Mouse (Mus musculus) myocyte (in vitro differentiated cells): ENCODE data around the gene Zfhx3. TPM values are rescaled to one million over a fixed set of nuclear protein-coding genes. Genes with fewer than 3 reads are reported as not detected.

ENCODE experiments used
- H3K27me3 ChIP-seq: one replicate; pipeline ENCODE4 v1.6.1; 2011; ENCODE audit not compliant: control insufficient read depth, insufficient read depth, insufficient read length
- H3K36me3 ChIP-seq: one replicate; pipeline ENCODE4 v1.6.1; 2011; ENCODE audit not compliant: control insufficient read depth, insufficient read depth
- H3K4me2 ChIP-seq: one replicate; pipeline ENCODE4 v1.6.1; 2011; ENCODE audit warnings: low read depth, control low read depth
- H3K4me3 ChIP-seq: one replicate; pipeline ENCODE4 v1.5.1; 2011; ENCODE audit warnings: mild to moderate bottlenecking, control low read depth, moderate library complexity
- H3K79me2 ChIP-seq: one replicate; pipeline ENCODE4 v1.6.1; 2011; ENCODE audit not compliant: control insufficient read depth, insufficient read depth
- H3ac ChIP-seq: one replicate; pipeline ENCODE4 v1.6.1; 2011; ENCODE audit not compliant: control insufficient read depth, insufficient read length
- CEBPB ChIP-seq: IDR thresholded peaks from 2 replicates; pipeline ENCODE4 v1.6.1; 2011; ENCODE audit warnings: mild to moderate bottlenecking, moderate library complexity; ENCODE audit not compliant: poor library complexity, insufficient read depth, severe bottlenecking
- E2F4 ChIP-seq: IDR thresholded peaks from one replicate; pipeline ENCODE4 v1.6.1; 2011; ENCODE audit warnings: mild to moderate bottlenecking, control low read depth, moderate library complexity; ENCODE audit not compliant: insufficient read depth
- MAX ChIP-seq: IDR thresholded peaks from one replicate; pipeline ENCODE4 v1.6.1; 2011; ENCODE audit warnings: low read depth, mild to moderate bottlenecking, control low read depth
- MYOD1 ChIP-seq, 3 experiments: IDR thresholded peaks; one replicate each; pipeline ENCODE4 v1.6.1; 2011; ENCODE audit warnings: control low read depth in 2 of 3, low read depth in 2 of 3, mild to moderate bottlenecking in 2 of 3, moderate library complexity in 1 of 3; ENCODE audit not compliant: insufficient read length in 2 of 3, control insufficient read depth in 1 of 3
- MYOG ChIP-seq, 3 experiments: IDR thresholded peaks; one replicate each; pipeline ENCODE4 v1.6.1; 2011; ENCODE audit warnings: control low read depth in 2 of 3, low read depth in 2 of 3, mild to moderate bottlenecking in 2 of 3; ENCODE audit not compliant: insufficient read length in 2 of 3, control insufficient read depth in 1 of 3, insufficient read depth in 1 of 3
- POLR2A ChIP-seq: IDR thresholded peaks from one replicate; pipeline ENCODE4 v1.6.1; 2011; ENCODE audit warnings: low read depth, mild to moderate bottlenecking, control low read depth, moderate library complexity; ENCODE audit not compliant: insufficient read length
- POLR2AphosphoS2 ChIP-seq: IDR thresholded peaks from one replicate; pipeline ENCODE4 v1.6.1; 2011; ENCODE audit warnings: low read depth, control low read depth; ENCODE audit not compliant: insufficient read length
- REST ChIP-seq: IDR thresholded peaks from one replicate; pipeline ENCODE4 v1.6.1; 2011; ENCODE audit warnings: mild to moderate bottlenecking, control low read depth, moderate library complexity; ENCODE audit not compliant: insufficient read depth, insufficient read length
- SRF ChIP-seq: IDR thresholded peaks from one replicate; pipeline ENCODE4 v1.6.1; 2011; ENCODE audit warnings: low read depth; ENCODE audit not compliant: control insufficient read depth, insufficient read length
- TCF12 ChIP-seq: IDR thresholded peaks from one replicate; pipeline ENCODE4 v1.6.1; 2011; ENCODE audit warnings: mild to moderate bottlenecking, control low read depth; ENCODE audit not compliant: poor library complexity, insufficient read depth, severe bottlenecking
- TCF3 ChIP-seq: IDR thresholded peaks from one replicate; pipeline ENCODE4 v1.6.1; 2011; ENCODE audit warnings: low read depth, control low read depth; ENCODE audit not compliant: insufficient read length
- USF1 ChIP-seq: IDR thresholded peaks from one replicate; pipeline ENCODE4 v1.6.1; 2011; ENCODE audit warnings: low read depth, mild to moderate bottlenecking, control low read depth, moderate library complexity
- polyA plus RNA-seq: library from polyadenylated mRNA; unstranded; fragments of >200 nt; fragmentation: generic; extraction: Trizol; gene quantifications from one replicate; pipeline ENCODE4 v1.2.1, GENCODE M21; 2012; ENCODE audit warnings: missing spikeins

The Zfhx3 gene
- polyA plus RNA-seq, 1 experiment = 3.0 TPM

- H3K36me3 ChIP-seq = no peaks in the 10 kb centered on the region
- H3K79me2 ChIP-seq = no peaks in the 10 kb centered on the region
- H3K4me3 ChIP-seq = no peak overlapping the region
- H3K4me2 ChIP-seq = no peak overlapping the region
- no peak overlapping the region for H3ac ChIP-seq
- TF ChIP-seq POLR2AphosphoS2 = no peak
- no peak for TF ChIP-seq E2F4
- TF ChIP-seq USF1 = no peak
- no peak for TF ChIP-seq MYOD1 (IDR thresholded peaks at IDR 0.05; ENCODE audit: control insufficient read depth in 1 of 3, insufficient read length in 2 of 3, low read depth in 2 of 3)
- TF ChIP-seq REST = no peak
- TF ChIP-seq TCF12 = no peak
- no peak for TF ChIP-seq TCF3
- TF ChIP-seq SRF = no peak
- no peak for TF ChIP-seq MAX
- no peak for TF ChIP-seq POLR2A
- TF ChIP-seq MYOG (IDR thresholded peaks at IDR 0.05; ENCODE audit: control insufficient read depth in 1 of 3, insufficient read depth in 1 of 3, insufficient read length in 2 of 3, low read depth in 2 of 3) = no peak
- TF ChIP-seq CEBPB = no peak
- H3K27me3 ChIP-seq = no peaks in the 10 kb centered on the region
Observed at GRCm38 (mm10) chr8:108999297-109000249, 1057.1 kb downstream of the Zfhx3 start.

GRCm38 (mm10) chr8:109001031-109001430 is 1058.6 kb downstream of the Zfhx3 start:
- TF ChIP-seq REST = no peak
- no peak for TF ChIP-seq MYOD1 (IDR thresholded peaks at IDR 0.05; ENCODE audit: control insufficient read depth in 1 of 3, insufficient read length in 2 of 3, low read depth in 2 of 3)
- TF ChIP-seq TCF12 = no peak
- TF ChIP-seq CEBPB = no peak
- TF ChIP-seq SRF = no peak
- no peak for TF ChIP-seq TCF3
- no peak for TF ChIP-seq MAX
- no peak for TF ChIP-seq MYOG (IDR thresholded peaks at IDR 0.05; ENCODE audit: control insufficient read depth in 1 of 3, insufficient read depth in 1 of 3, insufficient read length in 2 of 3, low read depth in 2 of 3)

GRCm38 (mm10) chr8:109001923-109002322 is 1059.5 kb downstream of the Zfhx3 start:
- Histone ChIP-seq H3K36me3 (no peaks in the 10 kb centered on the region), H3K79me2 (no peaks in the 10 kb centered on the region), H3K4me3 (no peak overlapping the region), H3ac (no peak overlapping the region), H3K4me2 (no peak overlapping the region), H3K27me3 (no peaks in the 10 kb centered on the region)
- no peak for TF ChIP-seq POLR2AphosphoS2
- TF ChIP-seq REST = no peak
- no peak for TF ChIP-seq USF1
- no peak for TF ChIP-seq MYOD1 (IDR thresholded peaks at IDR 0.05; ENCODE audit: control insufficient read depth in 1 of 3, insufficient read length in 2 of 3, low read depth in 2 of 3)
- no peak for TF ChIP-seq MAX
- TF ChIP-seq TCF12 = no peak
- TF ChIP-seq E2F4 = no peak
- TF ChIP-seq CEBPB = no peak
- no peak for TF ChIP-seq POLR2A
- TF ChIP-seq MYOG (IDR thresholded peaks at IDR 0.05; ENCODE audit: control insufficient read depth in 1 of 3, insufficient read depth in 1 of 3, insufficient read length in 2 of 3, low read depth in 2 of 3) = no peak

More at GRCm38 (mm10) chr8:109001031-109001430, 1058.6 kb downstream of the Zfhx3 start:
- Histone ChIP-seq H3K36me3 (no peaks in the 10 kb centered on the region), H3K27me3 (no peaks in the 10 kb centered on the region), H3K79me2 (no peaks in the 10 kb centered on the region), H3K4me2 (no peak overlapping the region), H3ac (no peak overlapping the region), H3K4me3 (no peak overlapping the region)

- Histone ChIP-seq H3K4me2 (no peak overlapping the region), H3K4me3 (no peak overlapping the region), H3K79me2 (no peaks in the 10 kb centered on the region), H3K36me3 (no peaks in the 10 kb centered on the region), H3K27me3 (no peaks in the 10 kb centered on the region), H3ac (no peak overlapping the region)
- TF ChIP-seq MAX = no peak
- no peak for TF ChIP-seq SRF
- no peak for TF ChIP-seq TCF12
- TF ChIP-seq REST = no peak
- TF ChIP-seq CEBPB = no peak
- no peak for TF ChIP-seq POLR2A
- TF ChIP-seq USF1 = no peak
- no peak for TF ChIP-seq MYOG (IDR thresholded peaks at IDR 0.05; ENCODE audit: control insufficient read depth in 1 of 3, insufficient read depth in 1 of 3, insufficient read length in 2 of 3, low read depth in 2 of 3)
- no peak for TF ChIP-seq POLR2AphosphoS2
- TF ChIP-seq E2F4 = no peak
- no peak for TF ChIP-seq TCF3
- TF ChIP-seq MYOD1 (IDR thresholded peaks at IDR 0.05; ENCODE audit: control insufficient read depth in 1 of 3, insufficient read length in 2 of 3, low read depth in 2 of 3) = no peak
Observed at GRCm38 (mm10) chr8:109006986-109007385, 1064.5 kb downstream of the Zfhx3 start.
